ENCODE assay signal across 8 mouse cellular contexts in genomic region chr9:44603454-44604289, GRCm38 (mm10). TPM values are rescaled to one million over a fixed set of nuclear protein-coding genes. Genes with fewer than 3 reads are reported as not detected.
DNase-seq lines count a peak whose midpoint lies in the region; ATAC-seq and TF ChIP-seq lines count a peak whose summit lies in the region.

No protein-coding gene starts in this region.

- peak; percentile 63 for DNase-seq in right cerebral cortex, adult 18-20 months
- no peak for DNase-seq in right cerebral cortex, postnatal 4 days
- DNase-seq in embryo, embryonic 10.5 days (ENCODE audit: low spot score): peak; percentile 92
- DNase-seq in heart, adult 2 months: peak in 1 of 2 experiments; percentile 57
- peak; percentile 87 for DNase-seq in kidney, adult 2 months
- peak; percentile 92 for DNase-seq in limb, embryonic 14.5 days (ENCODE audit: low spot score)
- peak; percentile 54 for DNase-seq in stomach, postnatal 0 days (ENCODE audit: low spot score)

- peak overlapping the region; percentile 100 for H3K27ac ChIP-seq in heart, adult 2 months
- H3K27ac ChIP-seq in kidney, adult 2 months (ENCODE audit: insufficient read depth, low read depth, low read length): peak overlapping the region; percentile 96
- peak overlapping the region; percentile 99 for H3K27ac ChIP-seq in limb, embryonic 14.5 days (replicated peaks; ENCODE audit: low read depth, low read length)
- peak overlapping the region; percentile 100 for H3K27ac ChIP-seq in midbrain, embryonic 16.5 days (ENCODE audit: low read length)
- H3K27ac ChIP-seq in stomach, postnatal 0 days (replicated peaks): peak overlapping the region; percentile 100

- peaks cover 21% of the 10 kb centered on the region for H3K36me3 ChIP-seq in heart, adult 2 months (ENCODE audit: control insufficient read depth, insufficient read depth, low read length)
- H3K36me3 ChIP-seq in kidney, adult 2 months (ENCODE audit: control insufficient read depth, insufficient read depth, low read length): peaks cover 5% of the 10 kb centered on the region; the same call in 1 of the 2 replicates
- peaks cover 19% of the 10 kb centered on the region for H3K36me3 ChIP-seq in limb, embryonic 14.5 days (ENCODE audit: control insufficient read depth, insufficient read depth, low read length)
- no peaks in the 10 kb centered on the region; the same call in 1 of the 2 replicates for H3K36me3 ChIP-seq in midbrain, embryonic 16.5 days (ENCODE audit: control insufficient read depth, insufficient read depth, low read length)
- no peaks in the 10 kb centered on the region for H3K36me3 ChIP-seq in stomach, postnatal 0 days (ENCODE audit: control insufficient read depth, insufficient read depth, low read length)

- WGBS in heart, adult 2 months: under 1% methylated on average over 38 of the region's 38 CpGs
- under 1% methylated on average over 38 of the region's 38 CpGs for WGBS in kidney, adult 2 months
- under 1% methylated on average over 38 of the region's 38 CpGs for WGBS in limb, embryonic 14.5 days
- WGBS in midbrain, embryonic 16.5 days: under 1% methylated on average over 37 of the region's 38 CpGs
- WGBS in stomach, postnatal 0 days: 0% methylated on average over 38 of the region's 38 CpGs

- H3K9ac ChIP-seq in heart, adult 2 months (ENCODE audit: low read depth, low read length): peak overlapping the region; percentile 99
- H3K9ac ChIP-seq in limb, embryonic 14.5 days (ENCODE audit: low read depth, low read length, severe bottlenecking): peak overlapping the region; percentile 100
- H3K9ac ChIP-seq in midbrain, embryonic 16.5 days (ENCODE audit: low read depth, low read length): peak overlapping the region; percentile 100
- H3K9ac ChIP-seq in stomach, postnatal 0 days (ENCODE audit: low read length): peak overlapping the region; percentile 100

- peak; percentile 80 for TF ChIP-seq POLR2A in heart, adult 2 months (IDR thresholded peaks at IDR 0.05; ENCODE audit: insufficient read depth, low read depth, low read length)
- no peak for TF ChIP-seq POLR2A in kidney, adult 2 months (IDR thresholded peaks at IDR 0.05; ENCODE audit: low read depth, low read length)
- TF ChIP-seq POLR2A in limb, embryonic 14.5 days (IDR thresholded peaks at IDR 0.05; ENCODE audit: borderline replicate concordance, extremely low read depth, insufficient read depth, insufficient read length): no peak; the same call in 1 of the 2 replicates

- no peaks in the 10 kb centered on the region for H3K9me3 ChIP-seq in limb, embryonic 14.5 days (ENCODE audit: control insufficient read depth, low read length)
- H3K9me3 ChIP-seq in midbrain, embryonic 16.5 days (replicated peaks; ENCODE audit: control insufficient read depth, low read length, poor library complexity, severe bottlenecking): no peaks in the 10 kb centered on the region
- no peaks in the 10 kb centered on the region for H3K9me3 ChIP-seq in stomach, postnatal 0 days (ENCODE audit: control insufficient read depth, low read length)

- no peak for TF ChIP-seq EP300 in heart, adult 2 months (IDR thresholded peaks at IDR 0.05; ENCODE audit: insufficient read depth, low read depth, low read length)
- TF ChIP-seq EP300 in stomach, postnatal 0 days (optimal IDR thresholded peaks at IDR 0.05): no peak

- intact Hi-C loops in heart, adult 2 months (cut with DNase I): loop anchor here (2.0 kb wide), 2 partner anchors 17 to 93 kb away; no protein-coding TSS in a partner anchor

- H3K79me2 ChIP-seq in heart, adult 2 months (replicated peaks; ENCODE audit: control insufficient read depth, insufficient read depth, low read length): peaks cover 10% of the 10 kb centered on the region; the same call in 1 of the 2 replicates

- no peak for TF ChIP-seq CTCF in heart, adult 2 months (IDR thresholded peaks at IDR 0.05)
- no peak for TF ChIP-seq CTCF in kidney, adult 2 months (conservative IDR thresholded peaks at IDR 0.05; ENCODE audit: insufficient read depth, insufficient read length, low read depth, low read length)
- no peak for TF ChIP-seq CTCF in stomach, postnatal 0 days (IDR thresholded peaks at IDR 0.05; ENCODE audit: low read depth)

- H3K4me1 ChIP-seq in heart, adult 2 months (ENCODE audit: control insufficient read depth, insufficient read depth, low read length): peaks cover 15% of the 10 kb centered on the region
- H3K4me1 ChIP-seq in kidney, adult 2 months (ENCODE audit: control insufficient read depth, insufficient read depth, low read length): peaks cover 23% of the 10 kb centered on the region
- H3K4me1 ChIP-seq in limb, embryonic 14.5 days (ENCODE audit: control insufficient read depth, insufficient read depth, low read length): peaks cover 35% of the 10 kb centered on the region
- peaks cover 35% of the 10 kb centered on the region for H3K4me1 ChIP-seq in midbrain, embryonic 16.5 days (ENCODE audit: control insufficient read depth, insufficient read depth, low read length)
- H3K4me1 ChIP-seq in stomach, postnatal 0 days (replicated peaks; ENCODE audit: control insufficient read depth, insufficient read depth): peaks cover 3% of the 10 kb centered on the region; the same call in 1 of the 2 replicates

- no peaks in the 10 kb centered on the region for H3K27me3 ChIP-seq in heart, adult 2 months (ENCODE audit: control insufficient read depth, insufficient read depth, low read length)
- no peaks in the 10 kb centered on the region for H3K27me3 ChIP-seq in kidney, adult 2 months (replicated peaks; ENCODE audit: control insufficient read depth, insufficient read depth, low read length)
- H3K27me3 ChIP-seq in limb, embryonic 14.5 days (ENCODE audit: control insufficient read depth, insufficient read depth, low read length): no peaks in the 10 kb centered on the region
- no peaks in the 10 kb centered on the region for H3K27me3 ChIP-seq in midbrain, embryonic 16.5 days (ENCODE audit: control insufficient read depth, insufficient read depth, low read depth, low read length)
- H3K27me3 ChIP-seq in stomach, postnatal 0 days (ENCODE audit: control insufficient read depth, insufficient read depth, low read length): no peaks in the 10 kb centered on the region

- peak overlapping the region; percentile 64 for H3K4me3 ChIP-seq in heart, adult 2 months
- peak overlapping the region; percentile 83 for H3K4me3 ChIP-seq in kidney, adult 2 months (ENCODE audit: insufficient read depth, low read depth, low read length)
- H3K4me3 ChIP-seq in limb, embryonic 14.5 days (replicated peaks; ENCODE audit: low read length): peak overlapping the region; percentile 100
- peak overlapping the region; percentile 98 for H3K4me3 ChIP-seq in midbrain, embryonic 16.5 days (ENCODE audit: low read depth, low read length)
- H3K4me3 ChIP-seq in stomach, postnatal 0 days (ENCODE audit: low read depth, low read length): peak overlapping the region; percentile 99

- peak; percentile 84 for ATAC-seq in limb, embryonic 14.5 days (ENCODE audit: low FRiP score, low read depth)
- peak; percentile 55 for ATAC-seq in midbrain, embryonic 16.5 days
- ATAC-seq in stomach, postnatal 0 days (ENCODE audit: low FRiP score, low TSS enrichment): peak; percentile 68

- H3K4me2 ChIP-seq in limb, embryonic 14.5 days (replicated peaks; ENCODE audit: low read depth, low read length, severe bottlenecking): peak overlapping the region; percentile 85
- peak overlapping the region; percentile 93 for H3K4me2 ChIP-seq in midbrain, embryonic 16.5 days (ENCODE audit: low read length)
- H3K4me2 ChIP-seq in stomach, postnatal 0 days (replicated peaks; ENCODE audit: low read depth): peak overlapping the region; percentile 90

RNA-seq across cellular contexts. Expression of gene Ddx6, which starts 1.0 kb away (rescaled TPM):
- total RNA-seq in heart, adult 2 months (2021): 10 to 100 TPM; 75.6 to 88.4 TPM
- polyA plus RNA-seq in heart, adult 2 months (2012; rRNA removed): 14.3 and 26.7 TPM in 2 replicates
- 18.1 and 20.8 TPM in 2 replicates for polyA plus RNA-seq in kidney, adult 2 months (2012; rRNA removed)
- 41.7 and 42.0 TPM in 2 replicates for polyA plus RNA-seq in limb, embryonic 14.5 days (2012; rRNA removed)
- 18.5 and 20.4 TPM in 2 replicates for polyA plus RNA-seq in limb, embryonic 14.5 days (2014; fragmentation: Nextera tagmentation; extraction: Ambion mirVana)
- polyA plus RNA-seq in midbrain, embryonic 16.5 days (2015; fragmentation: Nextera tagmentation; extraction: Ambion mirVana): 15.2 and 19.1 TPM in 2 replicates
- 7.9 and 10.4 TPM in 2 replicates for polyA plus RNA-seq in stomach, postnatal 0 days (2015; fragmentation: Nextera tagmentation; extraction: Ambion mirVana)

RNA-seq across cellular contexts. Expression of gene Cxcr5, which starts 42.0 kb away (rescaled TPM):
- total RNA-seq in heart, adult 2 months (2021): under 1 TPM; 0.41 to 0.42 TPM
- polyA plus RNA-seq in heart, adult 2 months (2012; rRNA removed): 0.59 and 1.7 TPM in 2 replicates
- polyA plus RNA-seq in kidney, adult 2 months (2012; rRNA removed): 0.20 and 4.0 TPM in 2 replicates
- 0.10 and 0.13 TPM in 2 replicates for polyA plus RNA-seq in limb, embryonic 14.5 days (2012; rRNA removed)
- 0.30 TPM in 1 of 2 replicates, not detected in the other for polyA plus RNA-seq in limb, embryonic 14.5 days (2014; fragmentation: Nextera tagmentation; extraction: Ambion mirVana)
- 0.07 TPM in 1 of 2 replicates, not detected in the other for polyA plus RNA-seq in midbrain, embryonic 16.5 days (2015; fragmentation: Nextera tagmentation; extraction: Ambion mirVana)
- 0.13 and 0.21 TPM in 2 replicates for polyA plus RNA-seq in stomach, postnatal 0 days (2015; fragmentation: Nextera tagmentation; extraction: Ambion mirVana)
